Mouse (Mus musculus) ES-E14 (cell line): ENCODE results near the gene Llcfc1. TPM values are rescaled to one million over a fixed set of nuclear protein-coding genes. Genes with fewer than 3 reads are reported as not detected.

Experiments used
- DNase-seq: peaks from one replicate; pipeline ENCODE4 v3.0.0-alpha.2; 2013; ENCODE audit warnings: low read depth, low spot score
- H3K27ac ChIP-seq: 2 replicates; pipeline ENCODE4 v1.5.1; 2012; ENCODE audit warnings: low read depth, mild to moderate bottlenecking, low read length, moderate library complexity, mixed read lengths; ENCODE audit not compliant: poor library complexity, insufficient read depth, severe bottlenecking
- H3K36me3 ChIP-seq: 2 replicates; pipeline ENCODE4 v1.6.1; 2012; ENCODE audit warnings: mild to moderate bottlenecking, low read length, moderate library complexity, mixed read lengths; ENCODE audit not compliant: control insufficient read depth, poor library complexity, insufficient read depth, severe bottlenecking
- H3K4me1 ChIP-seq, 2 experiments: fragments of 150-350 bp in 1 of 2; sonication (generic) in 1 of 2; 2 replicates each; pipeline ENCODE4 v1.6.1; 2012; ENCODE audit warnings: low read length in 2 of 2, mild to moderate bottlenecking in 1 of 2, mixed read lengths in 1 of 2; ENCODE audit not compliant: control insufficient read depth in 2 of 2, insufficient read depth in 2 of 2, poor library complexity in 1 of 2
- H3K4me3 ChIP-seq, 2 experiments: fragments of 150-350 bp in 1 of 2; sonication (generic) in 1 of 2; 2 replicates each; pipeline ENCODE4 v1.5.1; 2012; ENCODE audit warnings: low read length in 2 of 2, low read depth in 1 of 2, mild to moderate bottlenecking in 1 of 2, mixed read lengths in 1 of 2; ENCODE audit not compliant: insufficient read depth in 1 of 2, poor library complexity in 1 of 2, severe bottlenecking in 1 of 2
- H3K9ac ChIP-seq: 2 replicates; pipeline ENCODE4 v1.6.1; 2012; ENCODE audit warnings: low read depth, mild to moderate bottlenecking, low read length, mixed read lengths; ENCODE audit not compliant: poor library complexity, insufficient read depth, severe bottlenecking
- H3K9me3 ChIP-seq: fragments of 150-350 bp; sonication (generic); 2 replicates; pipeline ENCODE4 v1.6.1; 2012; ENCODE audit warnings: low read depth, mild to moderate bottlenecking, low read length; ENCODE audit not compliant: control insufficient read depth, insufficient read depth
- CHD2 ChIP-seq: IDR thresholded peaks from 2 replicates; pipeline ENCODE4 v1.6.1; 2014; ENCODE audit warnings: mild to moderate bottlenecking, low read depth, low read length, inconsistent platforms
- HCFC1 ChIP-seq: IDR thresholded peaks from 2 replicates; pipeline ENCODE4 v1.6.1; 2012; ENCODE audit warnings: low read length, inconsistent platforms, borderline replicate concordance; ENCODE audit not compliant: insufficient read depth
- MAFK ChIP-seq: IDR thresholded peaks from 2 replicates; pipeline ENCODE4 v1.6.1; 2014; ENCODE audit warnings: mild to moderate bottlenecking, low read depth, low read length, inconsistent platforms; ENCODE audit not compliant: insufficient read depth
- ZC3H11A ChIP-seq: IDR thresholded peaks from 2 replicates; pipeline ENCODE4 v1.6.1; 2012; ENCODE audit warnings: low read depth, mild to moderate bottlenecking, inconsistent platforms, low read length, borderline replicate concordance
- ZNF384 ChIP-seq: IDR thresholded peaks from 2 replicates; pipeline ENCODE4 v1.6.1; 2012; ENCODE audit warnings: low read depth, low read length, inconsistent platforms
- in situ Hi-C, 2 experiments: fragments of 600-800 bp; cut with MboI; formaldehyde crosslinking; loops; one replicate each; pipeline ENCODE4 v1.15.1; 2025; ENCODE audit warnings: low sequenced_read_pairs in 2 of 2, inconsistent platforms in 1 of 2; ENCODE audit not compliant: unreplicated experiment in 2 of 2
- total RNA-seq: library from RNA; depleted of rRNA; stranded (reverse); fragments of 300-350 nt; gene quantifications from 2 replicates; pipeline ENCODE4 v1.2.3, GENCODE M21; 2012

The Llcfc1 gene
- total RNA-seq, 1 experiment = not detected

GRCm38 (mm10) chr6:41676530-41676929, 7.7 kb upstream of the Llcfc1 start:
- H3K9ac ChIP-seq = no peak overlapping the region
- TF ChIP-seq MAFK (no peak), ZNF384 (no peak), CHD2 (no peak), HCFC1 (no peak), ZC3H11A (no peak)
- H3K4me1 ChIP-seq = peaks cover 0 to under 1% of the 10 kb centered on the region in 2 experiments; a peak in 1 of 4 replicates
- no peak overlapping the region for H3K4me3 ChIP-seq
- H3K36me3 ChIP-seq = no peaks in the 10 kb centered on the region
- DNase-seq = no peak
- in situ Hi-C loops = no loop called here
- H3K9me3 ChIP-seq = no peaks in the 10 kb centered on the region
- no peak overlapping the region for H3K27ac ChIP-seq

DNA sequence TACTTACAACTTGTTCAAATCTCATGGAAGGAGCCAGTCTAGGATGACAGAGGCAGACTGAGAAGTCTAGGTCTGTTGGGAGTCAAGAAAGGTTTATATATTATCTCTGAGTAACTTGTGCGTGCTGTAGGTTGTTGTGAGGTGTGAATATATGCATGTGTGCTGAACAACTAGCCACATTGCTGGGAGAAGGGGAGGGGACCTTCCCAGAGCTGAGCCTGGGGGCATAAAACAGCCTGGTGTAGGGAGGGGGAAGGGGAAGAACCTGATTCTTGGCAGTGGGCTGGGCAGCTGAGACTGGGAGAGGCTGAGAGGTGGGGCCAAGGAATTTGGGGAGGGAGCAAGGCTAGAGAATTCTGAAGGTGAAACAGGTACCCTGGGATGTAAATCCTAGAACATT, 3.6 kb upstream of the Llcfc1 start, which contains the start of gene Trpv5:
Trpv5 (minus strand) TSS at position 101 of the 400 bp plus-strand sequence.
- no peak within 1 kb of the TSS for H3K4me3 ChIP-seq
- H3K27ac ChIP-seq = no peak within 1 kb of the TSS
- in situ Hi-C loops = no loop called here
- H3K4me1 ChIP-seq = peaks cover 0 to 3% of the 10 kb centered on the region in 2 experiments; a peak in 1 of 4 replicates
- no peaks in the 10 kb centered on the region for H3K9me3 ChIP-seq
- DNase-seq = no peak
- H3K9ac ChIP-seq = no peak within 1 kb of the TSS
- H3K36me3 ChIP-seq = no peaks in the 10 kb centered on the region
- TF ChIP-seq CHD2 (no peak), HCFC1 (no peak), ZC3H11A (no peak), MAFK (no peak), ZNF384 (no peak)

DNA sequence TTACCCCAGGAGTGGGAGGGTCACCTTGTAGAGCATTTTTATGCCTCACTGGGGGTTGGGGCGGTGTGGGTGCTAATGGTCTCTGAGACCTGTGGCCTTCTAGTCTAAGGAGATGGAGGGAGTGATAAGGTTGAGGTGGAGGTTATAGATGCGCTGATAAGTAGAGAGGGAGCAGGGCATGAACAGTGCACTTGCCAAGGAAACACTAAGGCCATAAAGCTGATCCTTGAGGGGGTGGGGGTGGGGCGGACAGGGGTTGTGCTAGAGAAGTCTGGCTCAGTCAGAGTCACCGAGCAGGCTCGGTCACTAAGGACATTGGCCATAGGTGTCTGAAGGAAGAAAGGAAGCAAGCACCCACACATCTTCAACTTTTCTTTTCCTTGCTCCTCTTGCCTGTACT, 2.6 kb upstream of the Llcfc1 start:
- no peaks in the 10 kb centered on the region for H3K9me3 ChIP-seq
- DNase-seq = no peak
- in situ Hi-C loops = no loop called here

GRCm38 (mm10) chr6:41684911-41685310, 680 bp downstream of the Llcfc1 start:
- H3K4me3 ChIP-seq = no peak overlapping the region
- in situ Hi-C loops = no loop called here
- TF ChIP-seq ZNF384 (no peak), HCFC1 (no peak), ZC3H11A (no peak), CHD2 (no peak), MAFK (no peak)
- H3K27ac ChIP-seq = no peak overlapping the region
- H3K9ac ChIP-seq = no peak overlapping the region
- no peaks in the 10 kb centered on the region for H3K36me3 ChIP-seq
- no peak for DNase-seq
- peaks cover 0 to 3% of the 10 kb centered on the region in 2 experiments; a peak in 1 of 4 replicates for H3K4me1 ChIP-seq
- H3K9me3 ChIP-seq = no peaks in the 10 kb centered on the region

More for the DNA sequence above, 2.6 kb upstream of the Llcfc1 start:
- TF ChIP-seq HCFC1 (no peak), MAFK (no peak), CHD2 (no peak), ZC3H11A (no peak), ZNF384 (no peak)
- peaks cover 0 to 3% of the 10 kb centered on the region in 2 experiments; a peak in 1 of 4 replicates for H3K4me1 ChIP-seq
- H3K9ac ChIP-seq = no peak overlapping the region
- no peaks in the 10 kb centered on the region for H3K36me3 ChIP-seq
- no peak overlapping the region for H3K27ac ChIP-seq
- no peak overlapping the region for H3K4me3 ChIP-seq

- TF ChIP-seq ZC3H11A (no peak), MAFK (no peak), ZNF384 (no peak), CHD2 (no peak), HCFC1 (no peak)
- in situ Hi-C loops = no loop called here
- Histone ChIP-seq H3K27ac (no peak overlapping the region), H3K9me3 (no peaks in the 10 kb centered on the region), H3K4me3 (no peak overlapping the region), H3K9ac (no peak overlapping the region), H3K36me3 (no peaks in the 10 kb centered on the region), H3K4me1 (peaks cover 0 to 3% of the 10 kb centered on the region in 2 experiments; a peak in 1 of 4 replicates)
- no peak for DNase-seq
Measured at GRCm38 (mm10) chr6:41685596-41685995, 1.4 kb downstream of the Llcfc1 start.
